Mouse (Mus musculus) spleen, adult 2 months (tissue): ENCODE measurements around the gene Rph3a. TPM values are rescaled to one million over a fixed set of nuclear protein-coding genes. Genes with fewer than 3 reads are reported as not detected.

Source experiments
- DNase-seq, 2 experiments: peaks; one replicate each; pipeline versions ENCODE4 v3.0.0 to v3.0.0-alpha.2; 2012 to 2021; ENCODE audit warnings: low spot score in 2 of 2, low read depth in 1 of 2
- H3K27ac ChIP-seq: fragments of 200-500 bp; 2 replicates; pipeline ENCODE4 v1.5.1; 2012; ENCODE audit warnings: low read length, inconsistent platforms; ENCODE audit not compliant: insufficient read depth
- H3K27me3 ChIP-seq: fragments of 200-500 bp; 2 replicates; pipeline ENCODE4 v1.6.1; 2012; ENCODE audit warnings: mild to moderate bottlenecking, moderate library complexity, low read length, inconsistent platforms; ENCODE audit not compliant: control insufficient read depth, insufficient read depth
- H3K36me3 ChIP-seq: fragments of 200-500 bp; 2 replicates; pipeline ENCODE4 v1.6.1; 2012; ENCODE audit warnings: mild to moderate bottlenecking, low read length, inconsistent platforms; ENCODE audit not compliant: control insufficient read depth, insufficient read depth
- H3K4me1 ChIP-seq: fragments of 200-500 bp; 2 replicates; pipeline ENCODE4 v1.6.1; 2011; ENCODE audit warnings: inconsistent platforms; ENCODE audit not compliant: control insufficient read depth, insufficient read depth, insufficient read length
- H3K4me3 ChIP-seq: fragments of 200-500 bp; 2 replicates; pipeline ENCODE4 v1.5.1; 2011; ENCODE audit warnings: mild to moderate bottlenecking, inconsistent platforms; ENCODE audit not compliant: insufficient read depth, insufficient read length; ENCODE audit errors: extremely low read depth
- CTCF ChIP-seq: fragments of 200-500 bp; IDR thresholded peaks from 2 replicates; pipeline ENCODE4 v1.5.1; 2011; ENCODE audit warnings: mild to moderate bottlenecking, inconsistent platforms; ENCODE audit not compliant: insufficient read depth, insufficient read length, insufficient replicate concordance; ENCODE audit errors: extremely low read depth
- POLR2A ChIP-seq: fragments of 200-500 bp; IDR thresholded peaks from 2 replicates; pipeline ENCODE4 v1.6.1; 2011; ENCODE audit warnings: low read depth, low read length, inconsistent platforms
- WGBS: fragments of 180-500 bp; shearing (Covaris S2); methylation state at CpG from one replicate; pipeline ENCODE4 v1.1.7; 2018; 5-methylcytosine and 5-hydroxymethylcytosine counted together
- polyA plus RNA-seq: library from polyadenylated mRNA; depleted of rRNA; stranded (reverse); fragments of >200 nt; gene quantifications from 2 replicates; pipeline ENCODE4 v1.2.3, GENCODE M21; 2012; rRNA removed

Rph3a gene
- polyA plus RNA-seq = 0.02 TPM in 1 of 2 replicates, not detected in the other

DNA sequence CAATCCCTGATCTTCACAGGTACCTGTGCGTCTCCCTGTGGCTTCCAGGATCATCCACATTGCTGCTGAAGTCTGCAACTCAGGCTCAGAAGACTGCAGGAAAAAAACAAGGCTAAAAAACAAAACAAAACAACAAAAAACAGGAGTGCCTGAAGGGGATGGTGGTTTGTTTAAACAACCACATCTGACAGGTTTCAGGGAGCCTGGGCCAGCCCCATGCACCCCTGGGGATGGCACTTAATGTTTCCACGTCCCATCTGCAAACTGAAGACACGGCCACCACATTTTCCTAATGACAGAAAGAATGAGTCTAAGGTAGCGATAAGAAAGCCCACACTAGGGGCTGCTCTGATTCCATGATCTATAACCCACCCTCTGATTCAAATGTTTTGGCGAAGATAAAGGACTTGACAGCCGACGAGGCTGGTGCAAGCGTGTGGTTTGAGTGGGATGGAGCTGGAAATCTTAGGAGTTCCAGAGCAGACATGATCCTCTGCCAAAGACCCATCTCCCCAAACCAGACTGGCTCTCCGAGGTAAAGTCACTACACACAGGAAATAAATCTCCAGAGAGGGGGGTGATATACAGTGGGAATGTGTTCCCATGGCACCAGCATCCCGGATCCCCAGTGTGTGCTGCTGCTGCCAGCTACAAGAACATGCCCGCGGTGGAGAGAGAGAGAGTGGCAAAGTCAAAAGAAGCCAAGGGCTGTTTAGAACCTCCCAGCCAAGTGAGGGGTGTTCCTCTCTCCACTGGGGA lies at the start of gene Rph3a:
Gene Rph3a (minus strand): TSS at position 282 of the 759 bp plus-strand sequence.
- WGBS = 75% methylated on average over 12 of the region's 12 CpGs
- H3K4me1 ChIP-seq = no peaks in the 10 kb centered on the region
- TF ChIP-seq CTCF = no peak
- TF ChIP-seq POLR2A = no peak
- no peak within 1 kb of the TSS for H3K4me3 ChIP-seq
- no peak for DNase-seq
- no peak within 1 kb of the TSS for H3K27ac ChIP-seq
- no peaks in the 10 kb centered on the region for H3K27me3 ChIP-seq
- no peaks in the 10 kb centered on the region for H3K36me3 ChIP-seq

DNA sequence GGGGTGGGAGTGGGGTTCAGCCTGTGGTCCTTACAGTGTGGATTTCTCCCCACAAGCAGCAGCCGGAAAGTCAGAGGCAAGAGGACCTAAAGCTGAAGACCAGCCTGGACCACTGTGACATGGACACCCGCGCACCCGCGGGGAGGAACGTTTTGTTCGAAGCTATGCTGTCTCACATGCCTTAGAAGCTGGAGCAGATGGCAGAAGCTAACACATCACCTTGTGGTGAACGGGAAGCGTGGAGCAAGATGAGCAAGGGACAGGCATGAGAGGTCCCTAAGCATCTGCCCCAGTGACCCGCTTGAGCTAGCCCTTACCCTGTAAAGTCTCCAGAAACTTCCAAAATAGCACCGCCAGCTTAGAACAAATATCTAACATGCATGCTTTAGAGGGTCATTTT lies 48.4 kb upstream of the Rph3a start:
- Histone ChIP-seq H3K27ac (no peak overlapping the region), H3K4me1 (no peaks in the 10 kb centered on the region), H3K4me3 (no peak overlapping the region), H3K27me3 (no peaks in the 10 kb centered on the region), H3K36me3 (no peaks in the 10 kb centered on the region)
- DNase-seq = no peak
- TF ChIP-seq POLR2A (no peak), CTCF (no peak)
- WGBS = 93% methylated on average over 11 of the region's 11 CpGs

DNA sequence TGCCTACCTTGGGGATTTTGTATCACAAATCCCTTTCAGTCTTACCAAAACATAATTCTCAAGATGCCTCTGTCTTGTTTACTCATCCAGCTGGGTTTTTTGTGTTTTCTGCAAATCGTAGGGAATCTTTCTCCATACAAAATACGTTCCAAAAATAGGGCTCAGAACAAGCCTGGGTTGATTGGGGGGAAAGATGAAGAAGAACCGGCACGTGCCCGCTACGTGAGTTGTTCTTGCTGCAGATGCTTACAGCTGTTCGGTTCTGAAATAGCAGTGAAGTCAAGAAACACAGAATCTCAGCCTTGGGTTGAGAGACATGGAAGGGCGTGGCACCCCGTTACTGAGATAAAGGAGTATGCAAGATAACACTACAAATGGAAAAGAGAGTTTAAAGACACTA lies 44.0 kb upstream of the Rph3a start:
- no peaks in the 10 kb centered on the region for H3K36me3 ChIP-seq
- H3K4me1 ChIP-seq = no peaks in the 10 kb centered on the region
- DNase-seq = no peak
- no peak for TF ChIP-seq CTCF
- no peak for TF ChIP-seq POLR2A
- H3K4me3 ChIP-seq = no peak overlapping the region
- H3K27me3 ChIP-seq = no peaks in the 10 kb centered on the region
- 78% methylated on average over 9 of the region's 9 CpGs for WGBS
- no peak overlapping the region for H3K27ac ChIP-seq

DNA sequence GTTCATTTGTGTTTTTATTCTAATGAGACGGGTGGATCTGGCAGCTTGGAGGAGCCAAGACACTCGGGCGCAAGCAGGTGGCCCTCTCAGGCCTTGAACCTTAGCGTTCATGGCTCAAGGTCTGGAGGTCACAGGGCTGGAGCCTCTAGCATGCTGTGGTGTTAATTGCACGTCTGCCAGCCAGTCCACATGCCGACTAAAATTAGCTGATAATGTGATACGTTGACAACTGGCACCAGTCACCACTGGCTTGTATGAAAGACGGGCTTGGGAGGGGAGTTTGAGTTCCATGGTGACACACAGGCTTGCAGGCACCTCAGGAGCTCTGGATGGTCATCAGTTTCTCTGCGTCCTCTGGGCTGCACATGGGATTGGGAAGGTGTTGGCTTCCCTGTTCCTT lies 31.9 kb upstream of the Rph3a start:
- no peaks in the 10 kb centered on the region for H3K27me3 ChIP-seq
- 68% methylated on average over 9 of the region's 9 CpGs for WGBS
- no peak overlapping the region for H3K27ac ChIP-seq
- no peak overlapping the region for H3K4me3 ChIP-seq
- H3K36me3 ChIP-seq = no peaks in the 10 kb centered on the region
- TF ChIP-seq POLR2A (no peak), CTCF (no peak)
- DNase-seq = no peak
- no peaks in the 10 kb centered on the region for H3K4me1 ChIP-seq

DNA sequence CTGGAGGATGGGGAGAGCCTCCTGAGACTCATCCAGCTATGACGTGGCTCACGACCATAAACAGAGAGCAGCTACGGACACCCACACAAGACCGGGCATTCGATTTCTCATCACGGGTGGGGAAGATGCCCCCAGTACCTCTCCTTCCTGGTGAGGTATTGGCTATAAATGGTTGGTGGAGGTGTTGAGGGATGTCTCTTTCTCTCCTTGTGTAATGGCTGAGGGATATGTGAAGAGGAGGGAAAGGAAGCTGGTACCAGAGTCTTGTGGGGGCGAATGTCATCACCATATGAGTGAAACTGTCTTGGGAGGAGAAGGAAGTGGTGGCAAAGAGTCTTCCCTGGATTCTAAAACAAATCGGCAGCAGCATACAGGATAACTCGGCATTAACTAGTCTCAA lies 29.6 kb upstream of the Rph3a start:
- H3K4me1 ChIP-seq = no peaks in the 10 kb centered on the region
- H3K27me3 ChIP-seq = no peaks in the 10 kb centered on the region
- 80% methylated on average over 9 of the region's 9 CpGs for WGBS
- no peaks in the 10 kb centered on the region for H3K36me3 ChIP-seq
- TF ChIP-seq POLR2A (no peak), CTCF (no peak)
- no peak for DNase-seq
- no peak overlapping the region for H3K27ac ChIP-seq
- no peak overlapping the region for H3K4me3 ChIP-seq

DNA sequence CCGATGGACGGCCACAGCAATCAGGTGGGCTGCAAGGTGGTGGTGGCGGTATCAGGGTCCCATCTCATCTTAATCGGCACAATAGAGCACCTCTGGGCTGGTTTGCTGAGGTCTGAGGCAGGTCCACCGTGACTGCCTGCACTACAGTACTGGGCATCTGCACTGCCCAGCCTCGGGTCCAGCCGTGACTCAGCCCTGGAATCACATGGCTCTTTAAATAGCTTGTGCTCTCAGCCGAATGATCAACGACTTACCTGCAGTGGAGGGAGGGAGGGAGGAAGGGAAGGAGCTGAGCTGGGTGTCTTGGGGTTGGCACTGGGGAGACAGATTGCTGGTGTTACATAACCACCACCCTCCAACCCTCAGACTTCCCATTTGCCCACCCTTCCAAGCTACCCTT lies 20.3 kb upstream of the Rph3a start:
- 74% methylated on average over 9 of the region's 9 CpGs for WGBS
- TF ChIP-seq CTCF (no peak), POLR2A (no peak)
- no peak overlapping the region for H3K27ac ChIP-seq
- no peak overlapping the region for H3K4me3 ChIP-seq
- H3K27me3 ChIP-seq = no peaks in the 10 kb centered on the region
- no peaks in the 10 kb centered on the region for H3K4me1 ChIP-seq
- DNase-seq = no peak
- H3K36me3 ChIP-seq = no peaks in the 10 kb centered on the region

DNA sequence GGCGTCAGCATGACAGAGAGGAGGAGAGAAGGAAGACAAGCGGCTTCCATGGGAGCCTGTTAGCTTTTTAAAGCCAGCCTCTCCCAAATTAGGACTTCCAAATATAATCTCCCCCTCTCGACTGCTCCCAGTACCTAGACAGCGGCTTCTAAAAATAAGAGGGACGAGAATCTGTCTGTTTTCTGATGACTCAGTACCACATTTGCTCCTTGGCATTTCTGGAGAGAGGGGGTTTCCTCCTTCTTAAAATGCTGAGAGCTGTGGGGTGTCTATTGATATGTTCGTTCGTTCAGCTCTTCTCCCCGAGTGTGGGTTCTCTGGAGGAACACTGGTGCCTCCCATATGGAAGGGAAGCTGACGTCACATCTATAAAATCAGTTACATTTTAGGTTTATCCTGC lies 9.6 kb upstream of the Rph3a start:
- Histone ChIP-seq H3K27ac (no peak overlapping the region), H3K27me3 (no peaks in the 10 kb centered on the region), H3K4me3 (no peak overlapping the region), H3K4me1 (no peaks in the 10 kb centered on the region), H3K36me3 (no peaks in the 10 kb centered on the region)
- DNase-seq = no peak
- 75% methylated on average over 9 of the region's 9 CpGs for WGBS
- TF ChIP-seq CTCF (no peak), POLR2A (no peak)
